Mouse (Mus musculus) limb, embryonic 11.5 days (tissue): ENCODE data around the gene Phldb1. TPM values are rescaled to one million over a fixed set of nuclear protein-coding genes. Genes with fewer than 3 reads are reported as not detected.
A peak's percentile ranks its signal among the peaks of the same experiment; 100 is the strongest.

ENCODE experiments used
- ATAC-seq: fragments of 200-750 bp; cut with Nextera tagmentation; 2 replicates; pipeline ENCODE4 v1.8.0; 2017; ENCODE audit warnings: low read depth; ENCODE audit not compliant: insufficient number of reproducible peaks, low FRiP score, low TSS enrichment
- DNase-seq: peaks from one replicate; pipeline ENCODE4 v3.0.0-alpha.2; 2015; ENCODE audit warnings: low spot score
- H3K27ac ChIP-seq: fragments of 300-500 bp; sonication (generic); replicated peaks from 2 replicates; pipeline ENCODE4 v1.5.1; 2014; ENCODE audit warnings: low read depth, mild to moderate bottlenecking, low read length
- H3K27me3 ChIP-seq: fragments of 300-500 bp; sonication (generic); 2 replicates; pipeline ENCODE4 v1.6.1; 2014; ENCODE audit warnings: mild to moderate bottlenecking, low read length, mixed read lengths; ENCODE audit not compliant: control insufficient read depth, insufficient read depth
- H3K36me3 ChIP-seq: fragments of 300-500 bp; sonication (generic); 2 replicates; pipeline ENCODE4 v1.6.1; 2014; ENCODE audit warnings: mild to moderate bottlenecking, low read length, moderate library complexity, mixed read lengths; ENCODE audit not compliant: control insufficient read depth, insufficient read depth
- H3K4me1 ChIP-seq: fragments of 300-500 bp; sonication (generic); 2 replicates; pipeline ENCODE4 v1.6.1; 2014; ENCODE audit warnings: low read length, mixed read lengths; ENCODE audit not compliant: control insufficient read depth, insufficient read depth
- H3K4me2 ChIP-seq: fragments of 300-500 bp; sonication (generic); 2 replicates; pipeline ENCODE4 v1.6.1; 2014; ENCODE audit warnings: low read depth, mild to moderate bottlenecking, moderate library complexity; ENCODE audit not compliant: severe bottlenecking
- H3K4me3 ChIP-seq: fragments of 300-500 bp; sonication (generic); 2 replicates; pipeline ENCODE4 v1.5.1; 2014; ENCODE audit warnings: low read depth, low read length
- H3K9ac ChIP-seq: fragments of 300-500 bp; sonication (generic); 2 replicates; pipeline ENCODE4 v1.6.1; 2014; ENCODE audit warnings: mild to moderate bottlenecking, low read length
- H3K9me3 ChIP-seq: fragments of 300-500 bp; sonication (generic); 2 replicates; pipeline ENCODE4 v1.6.1; 2016; ENCODE audit warnings: low read length; ENCODE audit not compliant: control insufficient read depth
- WGBS: fragments of 180-500 bp; shearing (Covaris S2); extraction: QIAGEN DNeasy Blood & Tissue Kit; methylation state at CpG from one replicate; pipeline ENCODE4 v1.1.7; 2014; 5-methylcytosine and 5-hydroxymethylcytosine counted together
- polyA plus RNA-seq: library from polyadenylated mRNA; unstranded; fragments of >200 nt; fragmentation: Nextera tagmentation; extraction: Ambion mirVana; gene quantifications from 2 replicates; pipeline ENCODE4 v1.2.1, GENCODE M21; 2014

Phldb1 gene
- polyA plus RNA-seq, 1 experiment from 2014 or later: 41.6 TPM

- Histone ChIP-seq H3K9ac (peak overlapping the region; percentile 68), H3K4me1 (peaks cover 17% of the 10 kb centered on the region), H3K4me3 (peak overlapping the region; percentile 61), H3K27ac (peak overlapping the region; percentile 4; the same call in 1 of the 2 replicates), H3K36me3 (no peaks in the 10 kb centered on the region), H3K9me3 (no peaks in the 10 kb centered on the region), H3K4me2 (peak overlapping the region; percentile 98), H3K27me3 (no peaks in the 10 kb centered on the region)
- under 1% methylated on average over 79 of the region's 79 CpGs for WGBS
- no peak for ATAC-seq
- peak; percentile 56 for DNase-seq
These were observed 1.1 kb downstream of the Phldb1 start for GRCm38 (mm10) chr9:44733671-44734523.

- H3K9me3 ChIP-seq: no peaks in the 10 kb centered on the region
- peak overlapping the region; percentile 68; the same call in 1 of the 2 replicates for H3K9ac ChIP-seq
- 57% methylated on average over 12 of the region's 12 CpGs for WGBS
- DNase-seq: no peak
- H3K36me3 ChIP-seq: no peaks in the 10 kb centered on the region
- peak overlapping the region; percentile 4; the same call in 1 of the 2 replicates for H3K27ac ChIP-seq
- ATAC-seq: no peak
- peak overlapping the region; percentile 98 for H3K4me2 ChIP-seq
- H3K27me3 ChIP-seq: no peaks in the 10 kb centered on the region
- peaks cover 17% of the 10 kb centered on the region for H3K4me1 ChIP-seq
- peak overlapping the region; percentile 61 for H3K4me3 ChIP-seq
These were observed 2.0 kb downstream of the Phldb1 start for GRCm38 (mm10) chr9:44732921-44733530.

GRCm38 (mm10) chr9:44732130-44732549 lies 2.9 kb downstream of the Phldb1 start:
- H3K9ac ChIP-seq: no peak overlapping the region
- WGBS: 76% methylated on average over 5 of the region's 5 CpGs
- ATAC-seq (no peak), DNase-seq (no peak)
- H3K4me3 ChIP-seq: no peak overlapping the region
- no peak overlapping the region for H3K27ac ChIP-seq
- H3K27me3 ChIP-seq: no peaks in the 10 kb centered on the region
- no peak overlapping the region for H3K4me2 ChIP-seq
- H3K36me3 ChIP-seq: no peaks in the 10 kb centered on the region
- H3K9me3 ChIP-seq: no peaks in the 10 kb centered on the region
- H3K4me1 ChIP-seq: peaks cover 10% of the 10 kb centered on the region

GRCm38 (mm10) chr9:44727441-44727840 lies 7.6 kb downstream of the Phldb1 start:
- Histone ChIP-seq H3K4me2 (no peak overlapping the region), H3K4me1 (peaks cover 7% of the 10 kb centered on the region), H3K27ac (no peak overlapping the region), H3K4me3 (no peak overlapping the region), H3K9me3 (no peaks in the 10 kb centered on the region), H3K9ac (no peak overlapping the region), H3K36me3 (peaks cover 4% of the 10 kb centered on the region; the same call in 1 of the 2 replicates), H3K27me3 (no peaks in the 10 kb centered on the region)
- DNase-seq (no peak), ATAC-seq (no peak)
- 58% methylated on average over 5 of the region's 5 CpGs for WGBS

- Histone ChIP-seq H3K36me3 (peaks cover 4% of the 10 kb centered on the region; the same call in 1 of the 2 replicates), H3K27me3 (no peaks in the 10 kb centered on the region), H3K9ac (no peak overlapping the region), H3K27ac (no peak overlapping the region), H3K4me1 (peaks cover 9% of the 10 kb centered on the region), H3K4me3 (no peak overlapping the region), H3K9me3 (no peaks in the 10 kb centered on the region), H3K4me2 (no peak overlapping the region)
- ATAC-seq: no peak
- 57% methylated on average over 10 of the region's 10 CpGs for WGBS
- DNase-seq: no peak
These were observed 8.4 kb downstream of the Phldb1 start for GRCm38 (mm10) chr9:44726431-44727146.

- H3K4me3 ChIP-seq: no peak overlapping the region
These were observed 10.3 kb downstream of the Phldb1 start for GRCm38 (mm10) chr9:44724665-44725064.

GRCm38 (mm10) chr9:44724223-44724622 lies 10.8 kb downstream of the Phldb1 start:
- ATAC-seq (no peak), DNase-seq (no peak)
- Histone ChIP-seq H3K4me3 (no peak overlapping the region), H3K9me3 (no peaks in the 10 kb centered on the region), H3K27ac (no peak overlapping the region), H3K27me3 (no peaks in the 10 kb centered on the region), H3K9ac (no peak overlapping the region), H3K4me1 (peaks cover 20% of the 10 kb centered on the region), H3K4me2 (no peak overlapping the region), H3K36me3 (peaks cover 4% of the 10 kb centered on the region; the same call in 1 of the 2 replicates)
- 62% methylated on average over 6 of the region's 6 CpGs for WGBS

More at GRCm38 (mm10) chr9:44724665-44725064, 10.3 kb downstream of the Phldb1 start:
- Histone ChIP-seq H3K4me1 (peaks cover 20% of the 10 kb centered on the region), H3K27ac (no peak overlapping the region), H3K36me3 (peaks cover 4% of the 10 kb centered on the region; the same call in 1 of the 2 replicates), H3K9ac (no peak overlapping the region), H3K27me3 (no peaks in the 10 kb centered on the region), H3K4me2 (no peak overlapping the region), H3K9me3 (no peaks in the 10 kb centered on the region)
- DNase-seq (no peak), ATAC-seq (no peak)
- 51% methylated on average over 2 of the region's 2 CpGs for WGBS

- 76% methylated on average over 11 of the region's 11 CpGs for WGBS
- Histone ChIP-seq H3K4me1 (peaks cover 20% of the 10 kb centered on the region), H3K4me2 (no peak overlapping the region), H3K4me3 (no peak overlapping the region), H3K9me3 (no peaks in the 10 kb centered on the region), H3K27me3 (no peaks in the 10 kb centered on the region), H3K9ac (no peak overlapping the region), H3K36me3 (peaks cover 4% of the 10 kb centered on the region; the same call in 1 of the 2 replicates), H3K27ac (0 out of 2 replicates have a peak overlapping the region, but pooled peaks have one; percentile 15)
- ATAC-seq (no peak), DNase-seq (no peak)
These were observed 11.4 kb downstream of the Phldb1 start for GRCm38 (mm10) chr9:44723521-44724041.
